Mouse (Mus musculus) liver, embryonic 12.5 days (tissue): ENCODE measurements around the gene Olfr548-ps1. TPM values are rescaled to one million over a fixed set of nuclear protein-coding genes. Genes with fewer than 3 reads are reported as not detected.

Source experiments
- ATAC-seq: fragments of 200-750 bp; cut with Nextera tagmentation; 2 replicates; pipeline ENCODE4 v1.8.0; 2017; ENCODE audit warnings: moderate number of reproducible peaks, mild to moderate bottlenecking, moderate library complexity
- H3K27ac ChIP-seq: fragments of 300-500 bp; sonication (generic); 2 replicates; pipeline ENCODE4 v1.5.1; 2016; ENCODE audit warnings: mild to moderate bottlenecking
- H3K27me3 ChIP-seq: fragments of 300-500 bp; sonication (generic); replicated peaks from 2 replicates; pipeline ENCODE4 v1.6.1; 2016; ENCODE audit warnings: mild to moderate bottlenecking, moderate library complexity
- H3K36me3 ChIP-seq: fragments of 300-500 bp; sonication (generic); 2 replicates; pipeline ENCODE4 v1.6.1; 2016; ENCODE audit warnings: mild to moderate bottlenecking, moderate library complexity
- H3K4me1 ChIP-seq: fragments of 300-500 bp; sonication (generic); 2 replicates; pipeline ENCODE4 v1.6.1; 2016
- H3K4me2 ChIP-seq: fragments of 300-500 bp; sonication (generic); 2 replicates; pipeline ENCODE4 v1.6.1; 2016; ENCODE audit warnings: mild to moderate bottlenecking, moderate library complexity
- H3K4me3 ChIP-seq: fragments of 300-500 bp; sonication (generic); 2 replicates; pipeline ENCODE4 v1.5.1; 2016; ENCODE audit warnings: mild to moderate bottlenecking, moderate library complexity
- H3K9ac ChIP-seq: fragments of 300-500 bp; sonication (generic); 2 replicates; pipeline ENCODE4 v1.6.1; 2016; ENCODE audit warnings: mild to moderate bottlenecking, moderate library complexity
- H3K9me3 ChIP-seq: fragments of 300-500 bp; sonication (generic); replicated peaks from 2 replicates; pipeline ENCODE4 v1.6.1; 2016; ENCODE audit warnings: mild to moderate bottlenecking, moderate library complexity
- WGBS: fragments of 180-500 bp; shearing (Covaris S2); methylation state at CpG from one replicate; pipeline ENCODE4 v1.1.7; 2016; ENCODE audit not compliant: insufficient replicate concordance; 5-methylcytosine and 5-hydroxymethylcytosine counted together
- polyA plus RNA-seq: library from polyadenylated mRNA; unstranded; fragments of >200 nt; fragmentation: Nextera tagmentation; extraction: Ambion mirVana; gene quantifications from 2 replicates; pipeline ENCODE4 v1.2.1, GENCODE M21; 2016

Olfr548-ps1 gene
- polyA plus RNA-seq, 1 experiment from 2014 or later, result not detected

DNA sequence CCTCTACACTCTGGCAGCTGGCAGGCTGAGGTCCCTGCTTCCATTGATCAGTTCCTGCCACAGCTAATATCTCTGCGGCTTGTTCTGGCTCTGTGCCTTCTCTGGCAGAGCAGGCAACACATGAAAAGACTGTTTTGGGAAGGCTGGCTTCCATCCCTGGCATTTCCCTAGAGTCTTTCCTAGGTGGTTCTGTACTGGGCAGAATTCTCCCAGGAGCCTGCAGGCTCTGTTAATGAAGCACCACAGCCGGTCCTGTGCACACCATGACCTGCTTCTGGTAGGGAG, 23.7 kb upstream of the Olfr548-ps1 start:
- H3K4me3 ChIP-seq, result no peak overlapping the region
- WGBS, result 64% methylated on average over 2 of the region's 2 CpGs
- H3K27ac ChIP-seq, result no peak overlapping the region
- no peak overlapping the region for H3K4me2 ChIP-seq
- H3K9me3 ChIP-seq, result no peaks in the 10 kb centered on the region
- H3K36me3 ChIP-seq, result no peaks in the 10 kb centered on the region
- H3K27me3 ChIP-seq, result peaks cover 45% of the 10 kb centered on the region
- no peak overlapping the region for H3K9ac ChIP-seq
- peaks cover 8% of the 10 kb centered on the region; the same call in 1 of the 2 replicates for H3K4me1 ChIP-seq
- ATAC-seq, result no peak

- no peak overlapping the region for H3K9ac ChIP-seq
- 63% methylated on average over 1 of the region's 1 CpGs for WGBS
- H3K36me3 ChIP-seq, result no peaks in the 10 kb centered on the region
- H3K4me1 ChIP-seq, result no peaks in the 10 kb centered on the region
- no peak for ATAC-seq
- no peaks in the 10 kb centered on the region for H3K27me3 ChIP-seq
- H3K4me2 ChIP-seq, result no peak overlapping the region
- H3K27ac ChIP-seq, result no peak overlapping the region
- H3K9me3 ChIP-seq, result no peaks in the 10 kb centered on the region
- H3K4me3 ChIP-seq, result no peak overlapping the region
Observed at GRCm38 (mm10) chr7:102529052-102529451, 11.6 kb upstream of the Olfr548-ps1 start.

DNA sequence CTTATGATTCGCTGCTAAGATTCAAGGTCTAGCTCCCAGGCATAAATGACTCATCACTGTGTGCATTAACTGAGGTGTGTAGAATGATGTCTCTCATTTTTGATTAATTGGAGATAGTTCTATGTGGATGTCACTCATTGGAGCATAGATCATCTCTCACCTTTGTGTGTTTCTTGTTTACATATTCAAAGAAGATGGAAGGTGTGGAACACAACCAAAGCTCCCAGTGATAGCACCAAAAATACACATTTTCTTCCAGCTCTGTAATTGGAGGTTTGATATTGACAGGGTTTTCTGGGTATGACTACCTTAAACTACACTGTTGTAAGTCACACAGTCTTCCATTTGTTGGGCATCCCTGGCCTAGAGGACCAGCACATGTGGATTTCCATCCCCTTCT, 6.2 kb upstream of the Olfr548-ps1 start, which contains the start of gene Olfr547:
Olfr547 (plus strand) TSS at position 301 of the 400 bp plus-strand sequence.
- Histone ChIP-seq H3K9me3 (no peaks in the 10 kb centered on the region), H3K27me3 (no peaks in the 10 kb centered on the region), H3K36me3 (no peaks in the 10 kb centered on the region), H3K4me3 (no peak within 1 kb of the TSS), H3K4me2 (no peak within 1 kb of the TSS), H3K4me1 (no peaks in the 10 kb centered on the region), H3K27ac (no peak within 1 kb of the TSS), H3K9ac (no peak within 1 kb of the TSS)
- no peak for ATAC-seq
- 63% methylated on average over 1 of the region's 1 CpGs for WGBS

DNA sequence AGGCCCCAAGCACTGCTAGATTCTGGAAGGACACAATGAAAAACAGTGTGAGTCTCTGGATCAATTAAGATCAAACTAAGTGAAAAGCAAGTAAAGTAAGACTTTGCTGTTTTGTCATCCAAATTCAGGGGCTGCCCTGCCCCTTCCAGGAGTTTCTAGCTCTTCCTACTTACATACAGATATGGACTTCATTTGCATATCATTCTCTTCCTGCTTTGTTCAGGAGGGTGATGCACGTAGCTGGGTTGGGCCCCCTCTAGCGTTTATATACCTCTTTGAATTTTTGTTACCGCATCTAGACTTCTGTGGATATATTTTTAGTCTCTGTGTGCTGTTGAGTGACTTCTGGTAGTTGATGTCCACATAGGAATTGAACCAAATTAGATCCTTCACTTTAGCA, 555 bp downstream of the Olfr548-ps1 start:
- no peak overlapping the region for H3K4me2 ChIP-seq
- no peak overlapping the region for H3K9ac ChIP-seq
- no peaks in the 10 kb centered on the region for H3K4me1 ChIP-seq
- H3K9me3 ChIP-seq, result no peaks in the 10 kb centered on the region
- H3K27ac ChIP-seq, result no peak overlapping the region
- WGBS, result 36% methylated on average over 3 of the region's 3 CpGs
- no peak overlapping the region for H3K4me3 ChIP-seq
- no peaks in the 10 kb centered on the region for H3K36me3 ChIP-seq
- no peak for ATAC-seq
- H3K27me3 ChIP-seq, result no peaks in the 10 kb centered on the region; the same call in 1 of the 2 replicates

DNA sequence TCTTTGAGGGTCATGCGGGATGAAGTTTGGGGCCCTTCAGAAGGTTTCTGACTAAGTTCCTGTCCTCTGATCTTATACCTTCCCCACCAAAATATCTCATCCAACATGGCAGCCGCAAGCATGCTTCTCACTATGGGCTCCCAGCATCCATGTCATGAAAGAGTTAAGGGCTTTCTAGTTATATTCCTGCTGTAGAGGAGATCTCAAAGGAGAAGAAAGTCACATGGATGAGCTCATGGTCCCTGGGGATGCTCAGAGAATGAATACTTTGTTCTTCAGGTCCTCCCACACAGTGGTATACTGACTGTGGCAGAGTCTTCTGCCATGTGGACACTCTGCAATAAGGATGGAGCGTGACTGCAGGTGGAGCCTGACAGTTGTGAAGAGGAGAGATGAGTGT, 8.9 kb downstream of the Olfr548-ps1 start, which contains the start of gene Olfr549:
Olfr549 (plus strand) TSS at position 301 of the 400 bp plus-strand sequence.
- ATAC-seq, result no peak
- no peak within 1 kb of the TSS for H3K4me2 ChIP-seq
- no peaks in the 10 kb centered on the region for H3K9me3 ChIP-seq
- no peaks in the 10 kb centered on the region for H3K36me3 ChIP-seq
- no peaks in the 10 kb centered on the region; the same call in 1 of the 2 replicates for H3K27me3 ChIP-seq
- 70% methylated on average over 3 of the region's 3 CpGs for WGBS
- no peaks in the 10 kb centered on the region for H3K4me1 ChIP-seq
- no peak within 1 kb of the TSS for H3K9ac ChIP-seq
- H3K4me3 ChIP-seq, result no peak within 1 kb of the TSS
- H3K27ac ChIP-seq, result no peak within 1 kb of the TSS

DNA sequence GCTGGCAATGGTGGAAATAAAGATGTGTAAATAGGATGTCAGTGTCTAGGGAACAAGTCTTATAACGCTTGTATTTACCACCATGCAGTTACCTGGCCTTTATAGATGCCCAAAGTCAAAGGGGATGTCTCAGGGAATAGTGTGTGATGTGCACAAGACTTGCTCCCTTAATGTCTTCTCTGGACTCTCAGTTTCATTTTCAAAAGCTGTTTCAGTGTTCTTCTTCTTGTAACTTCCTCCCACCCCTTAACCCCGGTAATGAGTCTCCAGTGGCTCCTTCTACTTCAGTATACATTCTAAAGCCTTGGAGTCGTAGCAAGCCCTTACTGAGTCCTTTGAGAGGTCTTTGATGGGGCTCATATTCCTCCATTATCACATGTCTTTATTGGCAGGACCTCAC, 12.6 kb downstream of the Olfr548-ps1 start:
- Histone ChIP-seq H3K4me1 (no peaks in the 10 kb centered on the region), H3K9ac (no peak overlapping the region), H3K9me3 (no peaks in the 10 kb centered on the region), H3K36me3 (no peaks in the 10 kb centered on the region), H3K4me2 (no peak overlapping the region), H3K27me3 (no peaks in the 10 kb centered on the region), H3K27ac (no peak overlapping the region), H3K4me3 (no peak overlapping the region)
- no peak for ATAC-seq
- WGBS, result 55% methylated on average over 3 of the region's 3 CpGs

DNA sequence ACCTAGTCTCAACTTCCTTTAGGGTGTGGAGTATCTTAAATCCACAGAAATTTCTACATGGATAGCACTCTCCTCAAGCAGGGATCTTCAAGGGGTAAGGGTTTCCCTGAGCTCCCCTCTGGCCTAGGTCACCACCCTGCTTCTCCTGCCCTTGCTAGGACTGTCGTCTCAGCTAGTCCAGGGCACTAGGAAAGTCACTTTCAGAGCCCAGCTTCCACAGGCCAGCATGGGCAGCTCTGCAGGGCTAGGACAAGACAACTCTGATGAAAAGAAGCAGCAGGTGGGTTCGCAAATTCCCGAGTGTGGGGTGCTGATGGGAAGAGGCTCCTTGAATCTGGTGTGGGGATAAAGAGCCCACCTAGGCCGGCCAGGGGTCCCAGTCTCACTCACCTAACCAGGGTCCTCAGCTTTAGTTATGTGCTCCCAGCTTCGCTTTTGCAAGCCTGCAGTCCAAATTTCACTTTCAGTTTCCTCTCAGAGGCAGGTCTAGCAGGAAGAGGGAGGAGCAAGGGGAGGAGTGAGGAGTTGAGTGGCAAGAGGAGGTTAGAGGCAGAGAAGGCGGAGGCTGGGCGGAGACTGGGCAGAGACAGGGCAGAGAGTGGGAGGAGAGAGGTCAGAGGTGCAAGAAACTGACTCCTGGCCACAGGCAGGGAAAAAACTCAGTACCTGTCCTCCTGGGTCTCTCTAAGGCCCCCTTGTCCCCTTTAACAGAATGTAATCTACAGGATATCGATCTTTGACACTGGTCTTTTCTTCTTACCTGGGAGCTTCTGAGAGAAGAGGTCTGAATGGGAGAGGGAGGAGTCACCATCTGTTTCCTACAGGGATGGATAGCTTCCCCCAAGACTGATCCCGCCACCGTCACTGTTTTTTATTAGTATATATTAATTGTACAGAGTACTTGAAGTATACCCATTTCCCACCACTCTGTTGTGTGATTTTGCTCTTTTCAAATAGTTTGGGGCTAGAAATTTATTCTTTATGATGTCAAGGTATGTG, 24.6 kb downstream of the Olfr548-ps1 start, which contains the start of gene Trim21:
Trim21 (minus strand) TSS at position 488 of the 999 bp plus-strand sequence.
- Histone ChIP-seq H3K4me3 (peak within 1 kb of the TSS; percentile 76), H3K4me1 (peaks cover 19% of the 10 kb centered on the region), H3K9ac (peak within 1 kb of the TSS; percentile 79), H3K4me2 (peak within 1 kb of the TSS; percentile 91), H3K9me3 (no peaks in the 10 kb centered on the region), H3K27ac (peak within 1 kb of the TSS; percentile 63), H3K36me3 (peaks cover 21% of the 10 kb centered on the region), H3K27me3 (no peaks in the 10 kb centered on the region)
- WGBS, result 8% methylated on average over 10 of the region's 10 CpGs
- ATAC-seq, result peak; percentile 100

GRCm38 (mm10) chr7:102566219-102566618, 25.5 kb downstream of the Olfr548-ps1 start:
- Histone ChIP-seq H3K27ac (no peak overlapping the region), H3K27me3 (no peaks in the 10 kb centered on the region), H3K36me3 (peaks cover 16% of the 10 kb centered on the region), H3K4me1 (peaks cover 19% of the 10 kb centered on the region), H3K4me2 (no peak overlapping the region), H3K9ac (no peak overlapping the region), H3K9me3 (no peaks in the 10 kb centered on the region), H3K4me3 (no peak overlapping the region)
- ATAC-seq, result no peak
- 70% methylated on average over 4 of the region's 4 CpGs for WGBS

- Histone ChIP-seq H3K9me3 (no peaks in the 10 kb centered on the region), H3K4me3 (no peak within 1 kb of the TSS), H3K27me3 (no peaks in the 10 kb centered on the region), H3K36me3 (no peaks in the 10 kb centered on the region), H3K9ac (no peak within 1 kb of the TSS), H3K4me2 (no peak within 1 kb of the TSS), H3K4me1 (no peaks in the 10 kb centered on the region), H3K27ac (no peak within 1 kb of the TSS)
- 82% methylated on average over 8 of the region's 8 CpGs for WGBS
- ATAC-seq, result no peak
Observed at GRCm38 (mm10) chr7:102571142-102571541, 30.4 kb downstream of the Olfr548-ps1 start, which contains the start of gene Olfr550. Gene Olfr550, plus strand, starts transcription at chr7:102571442.

- no peak overlapping the region for H3K4me3 ChIP-seq
- 75% methylated on average over 3 of the region's 3 CpGs for WGBS
Observed at GRCm38 (mm10) chr7:102573174-102573830, 32.6 kb downstream of the Olfr548-ps1 start.

DNA sequence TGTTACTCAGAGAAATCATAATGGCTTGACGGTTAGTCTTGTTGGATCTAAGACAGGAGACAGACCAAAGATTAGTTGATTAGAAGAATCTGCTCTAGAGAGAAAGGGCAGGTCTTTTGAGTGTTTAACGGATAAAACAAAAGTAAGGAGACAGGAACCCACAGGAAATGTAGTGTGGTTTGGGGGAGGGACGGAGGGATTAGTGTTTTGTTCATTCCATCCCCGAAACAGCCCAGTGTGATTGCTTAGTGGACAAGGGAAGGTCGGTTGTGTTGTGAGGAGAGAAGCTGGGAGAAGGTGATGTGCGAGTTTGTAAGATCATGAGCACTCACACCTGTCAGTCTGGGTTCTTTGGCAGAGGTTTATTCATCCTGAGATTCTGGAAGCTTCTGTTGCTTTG, 35.3 kb downstream of the Olfr548-ps1 start:
- Histone ChIP-seq H3K27ac (no peak overlapping the region), H3K4me2 (no peak overlapping the region), H3K27me3 (no peaks in the 10 kb centered on the region), H3K9ac (no peak overlapping the region), H3K4me3 (no peak overlapping the region), H3K4me1 (no peaks in the 10 kb centered on the region), H3K36me3 (no peaks in the 10 kb centered on the region), H3K9me3 (no peaks in the 10 kb centered on the region)
- 21% methylated on average over 6 of the region's 6 CpGs for WGBS
- ATAC-seq, result no peak

More at GRCm38 (mm10) chr7:102573174-102573830, 32.6 kb downstream of the Olfr548-ps1 start:
- no peak for ATAC-seq
- Histone ChIP-seq H3K27me3 (no peaks in the 10 kb centered on the region), H3K4me1 (no peaks in the 10 kb centered on the region), H3K4me2 (no peak overlapping the region), H3K27ac (no peak overlapping the region), H3K9ac (no peak overlapping the region), H3K9me3 (no peaks in the 10 kb centered on the region), H3K36me3 (no peaks in the 10 kb centered on the region)

- WGBS, result 84% methylated on average over 3 of the region's 3 CpGs
Observed at GRCm38 (mm10) chr7:102591786-102592185, 51.1 kb downstream of the Olfr548-ps1 start, which contains the start of gene Olfr551. Gene Olfr551, minus strand, starts transcription at chr7:102591886.

More at GRCm38 (mm10) chr7:102591786-102592185, 51.1 kb downstream of the Olfr548-ps1 start, which contains the start of gene Olfr551:
- no peak within 1 kb of the TSS for H3K4me2 ChIP-seq
- H3K9me3 ChIP-seq, result no peaks in the 10 kb centered on the region
- no peaks in the 10 kb centered on the region for H3K4me1 ChIP-seq
- H3K36me3 ChIP-seq, result no peaks in the 10 kb centered on the region
- no peak for ATAC-seq
- H3K4me3 ChIP-seq, result no peak within 1 kb of the TSS
- H3K27ac ChIP-seq, result no peak within 1 kb of the TSS
- no peak within 1 kb of the TSS for H3K9ac ChIP-seq
- H3K27me3 ChIP-seq, result no peaks in the 10 kb centered on the region
